Mouse (Mus musculus) embryonic fibroblast, embryonic 13.5 days (primary cell): ENCODE data around the gene Ccdc70. TPM values are rescaled to one million over a fixed set of nuclear protein-coding genes. Genes with fewer than 3 reads are reported as not detected.
"Not testable (repeated sequence)": the region's sequence is repeated elsewhere in the genome, so short reads cannot be mapped to it uniquely, and the experiment has no call there.

Experiments used
- H3K27ac ChIP-seq: 2 replicates; pipeline ENCODE4 v1.5.1; 2012; ENCODE audit warnings: low read length, control low read depth, inconsistent platforms; ENCODE audit not compliant: insufficient read depth
- H3K4me1 ChIP-seq: 2 replicates; pipeline ENCODE4 v1.6.1; 2011; ENCODE audit warnings: low read length; ENCODE audit not compliant: control insufficient read depth, insufficient read depth
- H3K4me3 ChIP-seq: 2 replicates; pipeline ENCODE4 v1.5.1; 2011; ENCODE audit warnings: mild to moderate bottlenecking, control low read depth, low read length; ENCODE audit not compliant: insufficient read depth
- CTCF ChIP-seq: IDR thresholded peaks from 2 replicates; pipeline ENCODE4 v1.5.1; 2011; ENCODE audit warnings: mild to moderate bottlenecking, control low read depth, low read length, moderate library complexity, borderline replicate concordance; ENCODE audit not compliant: insufficient read depth
- POLR2A ChIP-seq: IDR thresholded peaks from 2 replicates; pipeline ENCODE4 v1.6.1; 2011; ENCODE audit warnings: low read depth, mild to moderate bottlenecking, control low read depth, low read length, moderate library complexity
- polyA plus RNA-seq: library from polyadenylated mRNA; stranded (reverse); fragments of >200 nt; gene quantifications from 2 replicates; pipeline ENCODE4 v1.2.4, GENCODE M21; 2011; ENCODE audit warnings: low read depth; ENCODE audit not compliant: missing spikeins, insufficient read length

Gene Ccdc70
- not detected in 2 replicates for polyA plus RNA-seq

DNA sequence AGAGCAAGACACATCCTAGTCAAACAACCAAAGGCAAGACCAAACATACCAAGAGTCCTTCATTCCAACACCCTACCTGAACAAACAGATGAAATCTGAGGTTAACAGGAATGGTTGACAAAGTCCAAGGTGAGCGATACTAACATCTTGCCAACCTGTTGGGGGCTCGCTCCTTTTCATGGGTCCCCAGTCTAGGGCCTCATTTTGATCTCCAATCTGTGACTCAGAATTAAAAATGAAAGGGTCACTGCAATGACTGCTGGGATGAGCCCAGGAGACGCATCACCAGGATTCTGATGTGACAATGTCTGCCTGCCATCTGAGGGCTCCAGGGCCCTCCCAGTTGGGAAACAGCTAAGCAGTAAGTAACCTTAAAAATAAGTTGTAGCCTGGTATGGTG is at the start of gene Ccdc70:
TSS of gene Ccdc70 (plus strand) at position 301 of the 400 bp plus-strand sequence.
- TF ChIP-seq POLR2A (no peak), CTCF (no peak)
- Histone ChIP-seq H3K4me1 (no peaks in the 10 kb centered on the region), H3K27ac (no peak within 1 kb of the TSS), H3K4me3 (no peak within 1 kb of the TSS)

DNA sequence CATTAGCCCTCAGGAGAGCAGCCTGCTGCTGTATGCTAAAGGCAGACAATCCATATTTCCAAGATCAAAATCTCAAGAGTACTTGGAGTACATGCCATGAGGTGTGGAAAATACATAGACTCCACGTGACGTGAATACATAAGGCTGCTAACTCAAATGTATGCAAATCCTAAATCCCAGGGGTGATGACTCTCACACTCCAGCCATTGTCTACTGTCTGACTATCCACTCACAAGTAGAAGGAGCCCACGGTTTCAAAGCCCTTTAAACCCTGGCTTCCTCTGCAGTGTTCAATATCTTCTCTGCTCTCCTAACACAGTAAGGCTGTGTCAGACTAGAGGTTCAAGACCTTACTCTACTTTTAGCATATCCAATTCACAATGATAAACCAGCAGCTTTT is 38.8 kb upstream of the Ccdc70 start:
- H3K4me3 ChIP-seq, H3K4me1 ChIP-seq, H3K27ac ChIP-seq: not testable (repeated sequence)

DNA sequence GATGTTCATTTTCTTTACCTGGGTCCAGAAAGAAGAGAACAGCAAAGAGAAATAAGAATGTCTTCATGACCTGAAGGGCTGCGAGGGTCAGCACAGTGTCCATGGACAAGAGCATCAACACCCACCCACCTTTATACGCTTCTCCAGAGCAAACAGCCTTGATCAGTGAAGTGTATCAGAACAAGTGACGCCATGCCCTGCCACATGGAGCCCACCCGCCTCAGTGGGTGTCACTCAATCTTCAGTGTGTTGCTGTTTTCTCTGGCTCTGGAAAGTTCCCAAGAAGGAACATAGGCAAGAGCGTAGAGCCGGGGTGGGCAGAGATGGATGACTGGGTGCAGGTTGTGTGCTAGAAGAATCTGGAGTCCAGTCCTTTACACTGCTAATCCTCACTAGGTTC is 37.0 kb upstream of the Ccdc70 start, which contains the start of gene Defb15:
TSS of gene Defb15 (minus strand) at position 101 of the 400 bp plus-strand sequence.
- no peak within 1 kb of the TSS for H3K4me3 ChIP-seq
- no peak within 1 kb of the TSS for H3K27ac ChIP-seq
- TF ChIP-seq POLR2A (no peak), CTCF (no peak)
- H3K4me1 ChIP-seq, result no peaks in the 10 kb centered on the region

DNA sequence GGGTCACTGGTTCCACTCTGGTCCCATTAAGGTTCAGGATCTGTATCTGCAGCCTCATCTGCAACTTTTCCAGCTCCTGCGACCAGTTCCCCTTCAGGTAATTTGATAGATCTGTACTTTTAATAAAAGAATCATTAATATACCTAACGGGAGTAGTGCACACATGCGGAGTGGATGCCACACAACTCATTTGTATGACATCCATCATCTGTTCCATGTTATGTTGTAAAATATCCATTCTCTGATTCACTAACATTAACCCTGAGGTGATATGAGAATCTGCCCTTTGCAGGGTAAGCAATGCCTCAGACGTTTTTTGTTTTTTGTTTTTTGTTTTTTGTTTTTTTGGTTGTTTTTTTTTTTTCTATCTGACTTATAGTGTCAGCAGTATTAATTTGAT is 31.5 kb upstream of the Ccdc70 start, which contains the start of gene Defb35:
TSS of gene Defb35 (plus strand) at position 301 of the 400 bp plus-strand sequence.
- not testable (repeated sequence) for H3K4me3 ChIP-seq, H3K27ac ChIP-seq, H3K4me1 ChIP-seq

DNA sequence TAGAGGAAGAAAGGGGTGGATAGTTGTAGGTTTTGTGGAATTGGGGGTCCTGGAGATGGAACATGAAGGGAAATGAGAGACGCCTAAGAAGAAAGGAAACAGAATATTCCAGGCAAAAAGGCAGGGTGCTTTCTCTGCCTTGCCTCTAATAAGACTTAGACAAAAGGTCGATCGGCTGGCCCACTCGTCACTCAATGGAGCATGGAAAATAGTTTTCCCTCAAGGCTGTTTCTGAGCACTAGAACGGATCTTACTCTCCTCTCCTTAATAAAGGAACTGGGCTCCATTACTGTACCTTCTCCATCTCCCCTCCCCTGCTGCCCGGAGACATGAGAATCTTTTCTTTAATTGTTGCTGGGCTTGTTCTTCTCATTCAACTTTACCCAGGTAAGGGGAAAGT is 23.1 kb upstream of the Ccdc70 start, which contains the start of gene Defb13:
TSS of gene Defb13 (plus strand) at position 301 of the 400 bp plus-strand sequence.
- no peaks in the 10 kb centered on the region for H3K4me1 ChIP-seq
- H3K27ac ChIP-seq, result no peak within 1 kb of the TSS
- TF ChIP-seq CTCF, result no peak
- no peak for TF ChIP-seq POLR2A
- H3K4me3 ChIP-seq, result no peak within 1 kb of the TSS

DNA sequence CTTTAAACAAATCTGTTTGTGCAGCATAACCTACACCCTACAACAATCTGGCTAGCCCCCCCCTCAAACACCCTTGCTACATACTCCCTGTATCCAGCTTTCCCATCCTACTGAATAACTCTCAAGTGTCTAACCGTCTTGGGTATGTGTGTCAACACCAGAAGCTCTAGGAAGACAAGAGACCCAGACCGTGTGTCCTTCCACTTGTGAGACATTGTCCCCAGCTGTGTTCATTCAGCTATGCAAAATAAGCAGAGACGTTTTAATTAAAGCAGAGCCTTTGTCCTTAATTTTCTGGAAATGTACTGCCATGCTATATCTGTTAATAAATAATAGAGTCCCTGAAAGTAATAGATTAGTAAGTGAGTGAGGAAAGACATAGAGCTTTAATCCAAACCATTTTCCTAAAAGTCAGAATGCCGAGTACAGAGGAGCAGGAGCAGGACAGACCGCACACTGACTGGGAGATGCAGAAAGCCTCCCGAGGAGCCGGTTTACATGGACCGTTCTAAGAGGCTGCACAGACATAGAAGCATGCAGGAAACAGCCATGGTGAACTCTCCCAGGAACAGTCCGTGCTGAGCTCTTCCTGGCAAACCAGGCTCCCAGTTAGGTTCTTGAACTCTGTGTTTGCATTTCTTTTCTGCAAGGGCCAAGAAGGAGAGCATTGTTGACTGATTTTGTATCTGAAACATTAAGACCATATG is 22.1 kb upstream of the Ccdc70 start:
- no peaks in the 10 kb centered on the region for H3K4me1 ChIP-seq
- TF ChIP-seq CTCF (no peak), POLR2A (no peak)
- H3K27ac ChIP-seq, result no peak overlapping the region
- no peak overlapping the region for H3K4me3 ChIP-seq

DNA sequence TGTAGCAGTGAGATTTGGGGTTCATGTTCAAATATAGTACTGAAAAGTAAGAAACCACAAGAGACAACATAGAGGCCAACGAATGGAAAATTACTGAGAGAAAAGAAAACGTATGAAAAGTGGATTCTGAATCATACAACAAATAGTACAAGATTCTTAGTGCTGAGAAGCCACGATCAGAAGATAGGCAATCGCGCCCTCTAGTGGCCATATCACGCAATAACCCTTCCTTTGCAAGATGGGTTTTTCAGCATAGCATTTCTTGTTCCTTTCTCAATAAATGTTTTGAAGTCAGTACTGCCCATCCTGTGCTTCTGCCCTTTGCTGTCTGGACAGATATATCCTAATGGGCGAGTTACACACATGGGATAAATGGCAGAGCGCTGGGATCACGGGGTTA is 14.3 kb upstream of the Ccdc70 start:
- no peak overlapping the region for H3K4me3 ChIP-seq
- no peaks in the 10 kb centered on the region for H3K4me1 ChIP-seq
- TF ChIP-seq POLR2A (no peak), CTCF (no peak)
- H3K27ac ChIP-seq, result no peak overlapping the region

DNA sequence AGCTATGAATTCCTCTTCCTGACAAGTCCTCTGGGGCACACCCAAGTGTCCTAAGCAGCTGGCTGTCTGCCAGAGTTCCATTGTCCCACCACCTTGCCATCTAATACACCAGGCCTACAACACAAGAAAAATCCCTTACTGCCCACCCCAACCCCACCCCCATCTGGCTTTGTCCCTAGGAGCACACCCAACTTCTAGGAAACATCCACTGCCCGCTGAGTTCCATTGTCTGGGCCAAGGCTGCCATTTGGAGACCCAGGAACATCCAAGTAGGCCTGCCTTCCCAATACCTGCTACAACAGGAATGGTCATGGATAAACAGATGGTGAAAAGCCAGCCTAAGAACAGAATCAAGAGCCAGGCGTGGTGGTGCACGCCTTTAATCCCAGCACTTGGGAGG is 13.2 kb upstream of the Ccdc70 start:
- TF ChIP-seq CTCF, result no peak
- no peaks in the 10 kb centered on the region for H3K4me1 ChIP-seq
- H3K4me3 ChIP-seq, result no peak overlapping the region
- H3K27ac ChIP-seq, result no peak overlapping the region

DNA sequence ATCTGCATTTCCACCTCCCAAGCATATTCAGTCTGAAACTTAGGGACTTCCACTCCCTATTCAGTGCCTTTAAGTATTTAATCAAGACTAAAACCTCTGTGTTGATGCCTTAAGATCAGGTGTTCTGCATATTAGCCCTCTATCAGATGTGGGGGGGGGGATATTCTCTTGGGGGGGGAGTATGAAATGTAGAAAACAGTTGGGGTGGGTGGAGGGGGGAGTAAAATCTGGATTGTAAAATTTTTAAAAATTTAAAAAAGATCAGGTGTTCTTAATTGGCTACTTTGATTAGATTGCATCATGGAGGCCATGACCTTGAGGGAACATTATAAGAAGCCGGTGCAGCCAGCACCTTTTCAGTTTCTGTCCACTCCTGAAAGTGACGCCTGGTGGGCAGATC is 11.2 kb upstream of the Ccdc70 start, which contains the start of gene Fam90a1a:
TSS of gene Fam90a1a (plus strand) at position 301 of the 400 bp plus-strand sequence.
- H3K27ac ChIP-seq, result no peak within 1 kb of the TSS
- TF ChIP-seq CTCF, result no peak
- no peak for TF ChIP-seq POLR2A
- no peak within 1 kb of the TSS for H3K4me3 ChIP-seq
- no peaks in the 10 kb centered on the region for H3K4me1 ChIP-seq

DNA sequence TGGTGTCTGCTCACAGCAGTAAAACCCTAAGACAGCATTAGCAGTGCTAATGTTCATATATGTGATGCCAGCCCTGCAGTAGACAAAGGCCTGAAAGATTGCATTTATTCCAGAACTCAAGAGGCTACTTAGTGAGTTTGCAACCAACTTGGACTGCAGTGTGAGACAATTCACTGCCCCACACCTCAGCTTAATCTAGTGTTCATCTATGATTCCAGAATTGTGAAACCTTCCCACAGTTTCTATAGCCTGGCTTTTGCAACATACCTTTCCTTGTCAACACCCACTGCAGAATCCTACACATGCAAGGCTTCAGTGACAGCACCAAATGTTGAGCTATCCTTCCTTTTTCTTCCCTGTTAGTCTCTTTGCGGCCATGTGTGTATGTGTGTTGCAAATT is 2.9 kb upstream of the Ccdc70 start:
- Histone ChIP-seq H3K27ac (no peak overlapping the region), H3K4me3 (no peak overlapping the region), H3K4me1 (no peaks in the 10 kb centered on the region)
- TF ChIP-seq CTCF, result no peak
- TF ChIP-seq POLR2A, result no peak
